Mouse (Mus musculus): ENCODE data around the gene Gng12.

GRCm38 (mm10) chr6:66910493-66911435, 14.6 kb downstream of the Gng12 start:
- TF ChIP-seq CTCF (IDR thresholded peaks at IDR 0.05; ENCODE audit: low read depth) (peak; percentile 42), EP300 (optimal IDR thresholded peaks at IDR 0.05) (no peak)

Data from stomach, postnatal 0 days (tissue).